Mouse (Mus musculus): ENCODE results near the gene Raver2.
A peak's percentile ranks its signal among the peaks of the same experiment; 100 is the strongest.

Gene Raver2

GRCm38 (mm10) chr4:101179836-101180235 is 111.1 kb downstream of the Raver2 start:
- TF ChIP-seq GATA4 (IDR thresholded peaks at IDR 0.05; ENCODE audit: insufficient replicate concordance, low read length) = no peak

GRCm38 (mm10) chr4:101180681-101181080 is 111.9 kb downstream of the Raver2 start:
- TF ChIP-seq GATA4 (IDR thresholded peaks at IDR 0.05; ENCODE audit: insufficient replicate concordance, low read length) = no peak

GRCm38 (mm10) chr4:101182603-101183011 is 113.8 kb downstream of the Raver2 start:
- TF ChIP-seq GATA4 (IDR thresholded peaks at IDR 0.05; ENCODE audit: insufficient replicate concordance, low read length) = no peak

GRCm38 (mm10) chr4:101185216-101185615 is 116.4 kb downstream of the Raver2 start:
- TF ChIP-seq GATA4 (IDR thresholded peaks at IDR 0.05; ENCODE audit: insufficient replicate concordance, low read length) = no peak

DNA sequence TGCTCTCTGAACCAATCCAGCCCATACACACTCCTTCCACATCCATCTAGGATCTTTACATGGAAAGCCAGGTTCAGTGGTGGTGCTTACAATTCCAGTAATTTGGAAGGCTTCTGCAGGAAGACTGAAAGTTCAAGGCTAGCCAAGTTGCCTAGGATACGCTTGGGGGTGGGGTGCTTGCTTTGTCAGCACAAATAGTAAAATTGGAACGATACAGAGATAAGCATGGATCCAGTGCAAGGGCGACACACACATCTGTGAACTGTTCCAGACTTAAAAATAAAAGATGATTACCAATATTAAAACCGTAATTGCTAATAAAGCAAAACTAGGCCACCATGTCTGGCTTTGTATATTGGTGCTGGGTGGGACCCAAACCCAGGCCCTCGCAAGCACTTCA is 117.8 kb downstream of the Raver2 start:
- peak; percentile 70; the same call in 1 of the 2 replicates for TF ChIP-seq GATA4 (IDR thresholded peaks at IDR 0.05; ENCODE audit: insufficient replicate concordance, low read length)

GRCm38 (mm10) chr4:101187381-101187780 is 118.6 kb downstream of the Raver2 start:
- TF ChIP-seq GATA4 (IDR thresholded peaks at IDR 0.05; ENCODE audit: insufficient replicate concordance, low read length) = no peak

DNA sequence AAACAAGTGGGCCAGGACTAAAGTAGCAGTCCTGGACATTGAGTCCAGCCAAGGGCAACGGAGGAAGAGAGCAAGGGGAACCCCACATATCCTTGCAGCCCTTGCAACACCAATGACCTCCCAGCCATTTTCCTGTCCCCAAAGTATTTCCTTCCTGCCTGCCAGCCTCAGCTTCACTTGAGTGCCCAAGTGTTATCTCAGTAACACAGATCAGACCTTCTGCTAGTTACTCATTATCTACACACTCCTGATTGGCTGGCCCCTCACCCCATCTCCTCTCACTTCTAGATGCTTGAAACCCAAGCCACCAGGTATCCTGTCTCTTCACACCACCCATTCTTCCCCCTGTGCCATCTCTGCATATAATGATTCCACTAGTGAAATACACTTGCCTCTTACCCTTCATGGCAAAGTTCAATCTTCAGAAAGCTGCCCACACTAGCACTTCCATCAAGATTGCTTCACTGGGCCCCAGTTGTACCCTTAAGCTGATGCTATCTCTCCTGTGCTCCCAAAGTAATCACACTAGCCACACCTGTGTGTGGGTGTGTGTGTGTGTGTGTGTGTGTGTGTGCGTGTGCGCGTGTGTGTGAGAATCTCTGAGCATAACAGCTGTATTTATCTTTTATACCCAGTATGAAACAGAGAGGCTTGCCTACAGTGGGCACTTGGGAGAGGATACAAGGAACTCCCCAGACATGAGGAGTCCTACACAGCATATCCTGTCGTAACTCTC is 123.6 kb downstream of the Raver2 start:
- TF ChIP-seq GATA4 (IDR thresholded peaks at IDR 0.05; ENCODE audit: insufficient replicate concordance, low read length) = peak; percentile 6; the same call in 1 of the 2 replicates

DNA sequence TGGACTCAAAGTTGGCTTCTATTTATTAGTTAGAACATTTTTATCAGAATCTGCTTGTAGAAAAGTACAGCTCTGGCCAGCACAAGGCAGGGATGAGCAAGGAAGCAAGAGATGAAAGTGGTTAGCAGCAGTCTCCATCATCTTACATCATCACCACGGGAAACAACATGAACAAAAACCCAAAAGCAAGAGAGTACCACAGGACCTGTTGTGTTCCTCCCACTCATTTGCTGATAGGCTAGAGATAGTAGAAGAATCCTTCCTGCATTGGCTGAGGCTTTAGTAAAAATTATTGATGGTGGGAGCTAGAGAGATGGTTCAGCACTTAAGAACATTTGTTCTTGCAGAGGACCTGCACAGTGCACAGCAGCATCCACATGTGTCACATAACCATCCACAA is 125.4 kb downstream of the Raver2 start:
- TF ChIP-seq GATA4 (IDR thresholded peaks at IDR 0.05; ENCODE audit: insufficient replicate concordance, low read length) = no peak

DNA sequence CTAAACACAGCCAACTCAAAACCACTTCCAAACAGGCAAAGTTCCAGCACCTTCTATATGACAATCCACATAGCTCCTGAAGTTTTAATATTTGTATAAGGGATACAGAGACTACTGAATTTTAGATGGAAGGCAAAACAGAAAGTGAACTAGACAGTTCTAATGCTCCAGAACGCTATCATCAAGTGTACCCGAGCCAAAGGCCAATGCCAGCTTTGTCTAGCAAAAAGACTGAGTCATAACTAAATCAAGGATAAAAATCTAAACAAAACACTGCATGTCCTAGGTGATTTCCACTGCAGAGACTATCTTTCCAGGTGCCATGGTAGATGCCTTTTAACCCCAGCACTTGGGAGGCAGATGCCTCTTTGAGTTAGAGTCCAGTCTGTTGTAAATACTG is 127.6 kb downstream of the Raver2 start:
- 0 out of 2 replicates have a peak, but pooled peaks have one; percentile 53 for TF ChIP-seq GATA4 (IDR thresholded peaks at IDR 0.05; ENCODE audit: insufficient replicate concordance, low read length)

DNA sequence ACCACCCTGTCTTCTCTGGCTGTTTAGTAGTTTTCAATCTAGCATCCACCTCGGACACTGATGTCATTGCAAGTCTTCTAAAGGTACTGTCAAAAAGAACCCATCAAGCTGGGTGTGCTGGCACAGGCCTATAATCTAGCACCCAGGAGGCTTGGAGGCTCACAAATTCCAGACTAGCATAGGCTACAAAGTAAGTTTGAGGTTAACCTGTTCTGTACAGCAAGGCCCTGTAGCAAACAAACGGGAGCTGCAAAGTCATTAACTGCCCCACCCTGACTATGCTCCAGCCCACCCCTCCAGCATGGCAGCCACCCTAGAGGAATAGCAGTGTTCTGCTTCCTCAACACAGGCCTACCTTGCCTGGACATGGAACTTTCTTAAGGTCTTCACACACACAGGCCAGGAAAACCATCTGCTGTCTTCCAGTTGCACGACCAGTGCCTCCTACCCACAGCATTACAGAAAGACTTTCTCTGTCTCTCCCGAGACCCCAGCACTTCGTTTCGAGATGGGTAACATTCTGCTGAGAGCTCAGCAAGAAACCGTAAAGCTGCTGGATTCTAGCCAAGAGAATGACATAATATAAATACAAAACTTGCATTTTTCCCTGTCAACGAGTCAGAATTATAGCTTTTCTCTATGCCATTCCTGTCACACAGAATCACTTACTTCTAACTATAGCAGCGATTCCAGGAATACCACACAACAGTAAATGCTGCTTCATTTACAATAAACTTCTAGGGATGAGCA is 128.8 kb downstream of the Raver2 start:
- no peak for TF ChIP-seq GATA4 (IDR thresholded peaks at IDR 0.05; ENCODE audit: insufficient replicate concordance, low read length)

- no peak for TF ChIP-seq GATA4 (IDR thresholded peaks at IDR 0.05; ENCODE audit: insufficient replicate concordance, low read length)
Observed at GRCm38 (mm10) chr4:101198333-101198732, 129.6 kb downstream of the Raver2 start.

DNA sequence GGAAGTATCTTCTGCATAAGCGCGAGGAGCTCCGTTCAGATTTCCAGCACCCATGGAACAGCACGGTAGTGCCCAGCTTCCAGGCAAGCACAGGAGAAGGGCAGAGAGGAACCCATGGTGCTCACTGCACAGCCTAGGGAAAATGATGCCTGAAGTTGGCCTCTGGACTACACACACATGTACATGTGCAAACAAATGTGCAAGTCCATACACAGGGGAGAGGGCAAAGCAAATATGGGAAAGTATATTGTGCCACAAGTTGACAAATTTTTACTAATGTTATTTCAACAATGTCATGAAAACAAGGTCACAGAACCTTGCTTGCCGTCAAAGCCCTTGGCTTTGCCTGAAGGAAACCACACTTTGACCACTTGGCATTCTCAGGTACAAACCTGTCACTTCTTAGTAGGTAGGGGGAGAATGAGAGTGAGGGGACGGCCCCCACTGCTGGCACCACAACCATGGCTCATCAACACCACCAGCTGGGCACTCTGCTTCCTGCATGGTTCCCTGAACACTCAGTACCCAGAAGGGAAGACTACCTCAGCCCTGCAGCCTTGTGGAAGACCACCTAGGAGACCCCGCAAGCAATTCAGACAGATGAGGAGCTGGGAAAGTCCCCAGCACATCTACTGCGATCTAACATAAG is 130.8 kb downstream of the Raver2 start:
- TF ChIP-seq GATA4 (IDR thresholded peaks at IDR 0.05; ENCODE audit: insufficient replicate concordance, low read length) = no peak

Data from liver, adult (tissue).